Mouse (Mus musculus): ENCODE measurements at regions not wholly inside any gene's neighbourhood (a gene's known extent, or its start where the extent isn't known, plus 50 kb on each side); places are given as distances from the start of the nearest gene placed in this dataset. TPM values are rescaled to one million over a fixed set of nuclear protein-coding genes. Genes with fewer than 3 reads are reported as not detected.

DNA sequence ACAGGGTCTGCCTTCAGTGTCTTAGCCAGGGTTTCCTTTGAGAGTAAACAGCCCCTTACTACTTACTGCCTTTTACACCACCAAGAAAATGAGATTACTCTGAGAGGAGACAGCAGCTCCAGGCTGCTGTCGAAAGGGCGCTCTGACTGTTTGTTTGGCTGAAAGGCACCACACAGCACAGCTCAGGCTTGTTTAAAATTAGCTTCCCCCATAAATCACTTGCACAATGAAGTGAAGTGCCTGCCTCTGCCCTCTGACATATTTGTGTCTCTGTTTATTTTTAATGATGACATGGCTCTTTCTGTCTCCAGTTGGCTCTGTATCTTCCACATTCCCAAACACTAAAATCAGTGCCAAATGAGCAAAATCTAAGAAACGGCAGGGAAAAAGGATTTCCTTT lies 601.5 kb downstream of the Gm826 start:
- no peak for ATAC-seq (ENCODE audit: low FRiP score)
- Histone ChIP-seq H3K4me1 (ENCODE audit: insufficient read depth, low read length) (no peaks in the 10 kb centered on the region; the same call in 1 of the 2 replicates), H3K4me2 (ENCODE audit: low read depth, low read length, poor library complexity, severe bottlenecking) (no peak overlapping the region), H3K9me3 (ENCODE audit: low read length) (no peaks in the 10 kb centered on the region), H3K27ac (ENCODE audit: low read depth, low read length) (no peak overlapping the region), H3K27me3 (ENCODE audit: insufficient read depth, low read length) (no peaks in the 10 kb centered on the region), H3K9ac (replicated peaks; ENCODE audit: low read length, poor library complexity, severe bottlenecking) (no peak overlapping the region), H3K36me3 (ENCODE audit: insufficient read depth, low read length) (no peaks in the 10 kb centered on the region), H3K4me3 (ENCODE audit: low read depth, low read length) (no peak overlapping the region)
- WGBS = 40% methylated on average over 3 of the region's 3 CpGs
- no peak for TF ChIP-seq CTCF (IDR thresholded peaks at IDR 0.05)
- DNase-seq (ENCODE audit: low spot score) = peak; percentile 30

DNA sequence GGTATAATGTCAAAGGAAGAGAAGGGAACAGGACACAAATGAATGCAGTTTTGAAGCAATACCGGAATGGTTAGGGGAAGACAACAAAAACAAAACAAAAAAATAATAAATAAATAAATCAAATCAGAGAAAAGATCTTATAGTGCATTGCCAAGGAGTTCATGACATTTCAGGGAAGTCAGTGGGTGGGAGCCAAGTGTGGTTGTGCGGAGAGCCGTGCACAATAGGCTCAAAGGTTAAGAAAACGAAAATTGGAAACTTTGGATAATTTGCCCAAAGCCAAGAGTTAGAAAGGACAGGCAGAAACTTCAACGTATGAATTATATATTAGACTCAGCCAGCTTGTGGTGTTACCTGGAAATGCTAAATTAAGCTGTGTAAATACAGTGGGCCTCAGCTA lies 599.4 kb downstream of the Gm826 start:
- TF ChIP-seq CTCF (IDR thresholded peaks at IDR 0.05) = no peak
- H3K27me3 ChIP-seq (ENCODE audit: insufficient read depth, low read length) = no peaks in the 10 kb centered on the region
- ATAC-seq (ENCODE audit: low FRiP score) = no peak
- H3K36me3 ChIP-seq (ENCODE audit: insufficient read depth, low read length) = no peaks in the 10 kb centered on the region
- no peak overlapping the region for H3K4me3 ChIP-seq (ENCODE audit: low read depth, low read length)
- H3K9me3 ChIP-seq (ENCODE audit: low read length) = no peaks in the 10 kb centered on the region
- no peak overlapping the region for H3K27ac ChIP-seq (ENCODE audit: low read depth, low read length)
- DNase-seq (ENCODE audit: low spot score) = no peak
- no peak overlapping the region for H3K9ac ChIP-seq (replicated peaks; ENCODE audit: low read length, poor library complexity, severe bottlenecking)
- 84% methylated on average over 5 of the region's 5 CpGs for WGBS
- H3K4me2 ChIP-seq (ENCODE audit: low read depth, low read length, poor library complexity, severe bottlenecking) = no peak overlapping the region
- H3K4me1 ChIP-seq (ENCODE audit: insufficient read depth, low read length) = no peaks in the 10 kb centered on the region; the same call in 1 of the 2 replicates

DNA sequence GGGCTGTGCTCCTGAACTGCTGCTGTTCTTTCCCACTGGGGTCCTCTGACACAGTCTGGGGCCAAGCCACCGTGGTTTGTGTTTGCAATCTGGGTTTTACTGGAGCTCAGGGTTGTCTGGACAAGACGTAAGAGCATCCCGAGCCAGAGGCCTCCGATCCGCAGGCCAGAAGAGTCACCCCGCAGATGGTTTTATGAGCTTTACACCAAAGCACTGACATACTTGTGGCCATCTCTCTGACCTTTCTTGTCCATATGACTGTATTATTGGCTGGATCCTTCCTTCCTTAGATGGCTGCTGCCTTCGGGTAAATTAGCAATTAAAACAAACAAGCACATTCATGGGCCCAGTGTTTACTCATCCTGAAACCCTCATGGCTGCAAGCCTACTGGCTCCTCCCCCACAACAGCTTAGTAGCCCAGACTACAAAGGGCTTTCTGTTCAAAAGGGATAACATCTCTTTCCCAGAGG lies 578.4 kb downstream of the Gm826 start:
- no peaks in the 10 kb centered on the region for H3K9me3 ChIP-seq (ENCODE audit: low read length)
- ATAC-seq (ENCODE audit: low FRiP score) = peak; percentile 70
- DNase-seq (ENCODE audit: low spot score) = peak; percentile 75
- H3K4me2 ChIP-seq (ENCODE audit: low read depth, low read length, poor library complexity, severe bottlenecking) = no peak overlapping the region
- H3K4me3 ChIP-seq (ENCODE audit: low read depth, low read length) = no peak overlapping the region
- no peak for TF ChIP-seq CTCF (IDR thresholded peaks at IDR 0.05)
- H3K27me3 ChIP-seq (ENCODE audit: insufficient read depth, low read length) = no peaks in the 10 kb centered on the region
- 37% methylated on average over 7 of the region's 7 CpGs for WGBS
- H3K36me3 ChIP-seq (ENCODE audit: insufficient read depth, low read length) = no peaks in the 10 kb centered on the region
- no peaks in the 10 kb centered on the region for H3K4me1 ChIP-seq (ENCODE audit: insufficient read depth, low read length)
- H3K9ac ChIP-seq (replicated peaks; ENCODE audit: low read length, poor library complexity, severe bottlenecking) = no peak overlapping the region
- H3K27ac ChIP-seq (ENCODE audit: low read depth, low read length) = no peak overlapping the region

DNA sequence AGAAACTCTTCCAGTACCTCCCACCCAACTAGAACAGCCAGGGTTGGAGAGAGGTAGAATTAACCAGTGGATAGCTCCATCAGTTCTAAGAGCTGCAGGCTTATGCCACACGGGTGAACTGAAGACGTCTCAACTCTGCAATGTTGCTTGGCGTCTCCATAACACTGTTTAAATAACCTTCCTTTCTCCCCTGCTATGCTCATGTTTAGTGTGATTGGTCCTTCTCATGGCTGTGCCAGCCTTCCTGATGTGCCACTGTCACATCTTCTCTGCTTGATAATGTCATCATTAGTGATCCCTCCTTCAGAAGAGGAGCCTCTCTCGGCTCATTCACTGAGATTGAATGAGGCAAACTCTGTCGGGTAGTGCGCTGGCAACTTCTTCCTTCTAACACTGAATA lies 573.2 kb downstream of the Gm826 start:
- no peaks in the 10 kb centered on the region for H3K9me3 ChIP-seq (ENCODE audit: low read length)
- no peak overlapping the region for H3K4me2 ChIP-seq (ENCODE audit: low read depth, low read length, poor library complexity, severe bottlenecking)
- 73% methylated on average over 6 of the region's 6 CpGs for WGBS
- ATAC-seq (ENCODE audit: low FRiP score) (no peak), DNase-seq (ENCODE audit: low spot score) (peak; percentile 74)
- no peak for TF ChIP-seq CTCF (IDR thresholded peaks at IDR 0.05)
- no peaks in the 10 kb centered on the region for H3K36me3 ChIP-seq (ENCODE audit: insufficient read depth, low read length)
- H3K9ac ChIP-seq (replicated peaks; ENCODE audit: low read length, poor library complexity, severe bottlenecking) = no peak overlapping the region
- H3K4me3 ChIP-seq (ENCODE audit: low read depth, low read length) = no peak overlapping the region
- no peaks in the 10 kb centered on the region for H3K4me1 ChIP-seq (ENCODE audit: insufficient read depth, low read length)
- H3K27me3 ChIP-seq (ENCODE audit: insufficient read depth, low read length) = no peaks in the 10 kb centered on the region
- H3K27ac ChIP-seq (ENCODE audit: low read depth, low read length) = no peak overlapping the region

DNA sequence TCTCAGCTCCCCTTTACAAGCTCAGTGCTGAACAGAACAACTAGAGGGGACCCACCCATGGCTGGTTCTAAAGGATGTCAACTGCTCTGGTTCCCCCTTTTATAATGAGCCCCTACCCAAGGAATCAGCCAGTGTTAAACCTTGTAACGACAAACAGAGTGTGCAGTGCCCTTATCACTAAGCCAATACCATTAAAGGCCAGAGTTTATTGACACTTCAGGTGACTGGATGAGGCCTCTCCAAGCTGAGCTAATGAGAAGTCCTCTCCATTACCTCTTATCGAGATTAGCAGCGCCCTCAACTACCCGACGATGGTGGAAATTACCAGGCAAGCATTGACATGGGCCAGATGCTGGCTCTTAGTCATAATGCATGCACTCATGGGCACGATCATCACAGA lies 570.8 kb downstream of the Gm826 start:
- Histone ChIP-seq H3K9ac (replicated peaks; ENCODE audit: low read length, poor library complexity, severe bottlenecking) (no peak overlapping the region), H3K27me3 (ENCODE audit: insufficient read depth, low read length) (no peaks in the 10 kb centered on the region), H3K36me3 (ENCODE audit: insufficient read depth, low read length) (no peaks in the 10 kb centered on the region), H3K4me1 (ENCODE audit: insufficient read depth, low read length) (no peaks in the 10 kb centered on the region), H3K4me2 (ENCODE audit: low read depth, low read length, poor library complexity, severe bottlenecking) (no peak overlapping the region), H3K4me3 (ENCODE audit: low read depth, low read length) (no peak overlapping the region), H3K9me3 (ENCODE audit: low read length) (no peaks in the 10 kb centered on the region), H3K27ac (ENCODE audit: low read depth, low read length) (no peak overlapping the region)
- ATAC-seq (ENCODE audit: low FRiP score) (no peak), DNase-seq (ENCODE audit: low spot score) (no peak)
- 94% methylated on average over 6 of the region's 6 CpGs for WGBS
- no peak for TF ChIP-seq CTCF (IDR thresholded peaks at IDR 0.05)

Small RNAs in the stretch of these regions (microRNA-seq; reads per million reads assigned to microRNA genes)
- not detected for gene Gm44319 (ENCODE audit: borderline number of aligned reads)

All from midbrain, postnatal 0 days (tissue).